Mouse (Mus musculus) neural tube, embryonic 14.5 days (tissue): Measurements from ENCODE around the gene Ppif. TPM values are rescaled to one million over a fixed set of nuclear protein-coding genes. Genes with fewer than 3 reads are reported as not detected.

ENCODE experiments used
- ATAC-seq: fragments of 200-750 bp; cut with Nextera tagmentation; 2 replicates; pipeline ENCODE4 v1.8.0; 2017; ENCODE audit warnings: low read depth, mild to moderate bottlenecking, moderate TSS enrichment, moderate library complexity
- H3K27ac ChIP-seq: fragments of 300-500 bp; sonication (generic); 2 replicates; pipeline ENCODE4 v1.5.1; 2014; ENCODE audit warnings: low read depth, mild to moderate bottlenecking, control low read depth, low read length, moderate library complexity, mixed read lengths
- H3K27me3 ChIP-seq: fragments of 300-500 bp; sonication (generic); 2 replicates; pipeline ENCODE4 v1.6.1; 2014; ENCODE audit warnings: low read length; ENCODE audit not compliant: control insufficient read depth, insufficient read depth
- H3K36me3 ChIP-seq: fragments of 300-500 bp; sonication (generic); 2 replicates; pipeline ENCODE4 v1.6.1; 2014; ENCODE audit warnings: low read length, mixed read lengths; ENCODE audit not compliant: control insufficient read depth, insufficient read depth
- H3K4me1 ChIP-seq: fragments of 300-500 bp; sonication (generic); 2 replicates; pipeline ENCODE4 v1.6.1; 2014; ENCODE audit warnings: low read length; ENCODE audit not compliant: control insufficient read depth, insufficient read depth
- H3K4me2 ChIP-seq: fragments of 300-500 bp; sonication (generic); 2 replicates; pipeline ENCODE4 v1.6.1; 2014; ENCODE audit warnings: mild to moderate bottlenecking, low read depth, low read length, control low read depth
- H3K4me3 ChIP-seq: fragments of 300-500 bp; sonication (generic); 2 replicates; pipeline ENCODE4 v1.5.1; 2014; ENCODE audit warnings: low read depth, low read length, control low read depth, mixed read lengths
- H3K9ac ChIP-seq: fragments of 300-500 bp; sonication (generic); replicated peaks from 2 replicates; pipeline ENCODE4 v1.6.1; 2014; ENCODE audit warnings: low read depth, mild to moderate bottlenecking, control low read depth, low read length, mixed read lengths
- H3K9me3 ChIP-seq: fragments of 300-500 bp; sonication (generic); 2 replicates; pipeline ENCODE4 v1.6.1; 2016; ENCODE audit warnings: low read length; ENCODE audit not compliant: control insufficient read depth
- WGBS: fragments of 180-500 bp; shearing (Covaris S2); extraction: QIAGEN DNeasy Blood & Tissue Kit; methylation state at CpG from one replicate; pipeline ENCODE4 v1.1.7; 2014; 5-methylcytosine and 5-hydroxymethylcytosine counted together
- polyA plus RNA-seq: library from polyadenylated mRNA; unstranded; fragments of >200 nt; fragmentation: Nextera tagmentation; extraction: Ambion mirVana; gene quantifications from 2 replicates; pipeline ENCODE4 v1.2.1, GENCODE M21; 2014

Ppif gene
- polyA plus RNA-seq, 1 experiment from 2014 or later = 41.2 TPM

DNA sequence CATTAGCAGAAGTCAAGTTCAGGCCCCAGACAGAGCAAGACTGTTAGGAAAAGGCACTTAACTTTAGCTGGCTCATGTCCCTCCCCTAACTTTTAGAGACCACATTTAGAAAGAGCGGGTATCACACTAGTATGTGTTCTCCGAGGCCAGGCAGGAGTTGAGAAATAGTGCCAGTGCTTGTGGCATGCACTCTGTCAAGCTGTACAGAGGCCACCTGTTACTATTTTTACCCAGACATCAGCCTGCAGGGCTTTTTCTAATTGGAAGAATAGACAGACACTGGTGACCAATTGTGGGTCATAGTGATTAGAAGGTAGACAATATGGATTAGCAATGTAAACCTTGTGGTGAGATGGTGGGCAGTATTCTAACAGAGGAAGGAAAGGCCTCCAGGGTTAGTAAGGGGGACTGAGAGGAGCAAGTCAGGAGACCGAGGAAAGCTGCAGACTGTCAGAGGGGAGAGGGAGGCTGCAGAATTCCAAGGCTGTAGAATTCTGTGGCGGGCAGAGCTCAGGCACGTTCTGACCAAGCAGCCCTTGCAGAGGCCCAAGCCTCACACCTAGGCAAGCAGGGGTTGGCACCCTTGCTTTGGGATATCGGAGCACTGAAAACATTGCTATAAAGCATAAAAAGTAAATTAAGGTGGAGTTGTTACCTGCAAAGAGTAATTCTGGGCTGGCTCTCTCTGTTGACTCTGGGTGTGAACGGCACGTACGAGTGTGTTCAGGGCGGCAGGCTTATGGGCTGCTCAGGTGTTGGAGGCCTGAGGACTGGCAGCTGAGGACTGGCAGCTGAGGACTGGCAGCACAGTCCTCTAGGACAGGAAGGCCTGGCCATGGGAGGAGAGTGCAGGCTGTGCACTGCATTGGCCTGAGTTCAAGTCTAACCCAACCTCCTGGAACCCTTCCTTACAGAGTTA lies 6.7 kb upstream of the Ppif start:
- Histone ChIP-seq H3K4me3 (no peak overlapping the region), H3K36me3 (no peaks in the 10 kb centered on the region), H3K27me3 (no peaks in the 10 kb centered on the region), H3K4me2 (no peak overlapping the region), H3K4me1 (no peaks in the 10 kb centered on the region), H3K9ac (no peak overlapping the region), H3K9me3 (no peaks in the 10 kb centered on the region), H3K27ac (no peak overlapping the region)
- no peak for ATAC-seq
- 89% methylated on average over 10 of the region's 10 CpGs for WGBS

DNA sequence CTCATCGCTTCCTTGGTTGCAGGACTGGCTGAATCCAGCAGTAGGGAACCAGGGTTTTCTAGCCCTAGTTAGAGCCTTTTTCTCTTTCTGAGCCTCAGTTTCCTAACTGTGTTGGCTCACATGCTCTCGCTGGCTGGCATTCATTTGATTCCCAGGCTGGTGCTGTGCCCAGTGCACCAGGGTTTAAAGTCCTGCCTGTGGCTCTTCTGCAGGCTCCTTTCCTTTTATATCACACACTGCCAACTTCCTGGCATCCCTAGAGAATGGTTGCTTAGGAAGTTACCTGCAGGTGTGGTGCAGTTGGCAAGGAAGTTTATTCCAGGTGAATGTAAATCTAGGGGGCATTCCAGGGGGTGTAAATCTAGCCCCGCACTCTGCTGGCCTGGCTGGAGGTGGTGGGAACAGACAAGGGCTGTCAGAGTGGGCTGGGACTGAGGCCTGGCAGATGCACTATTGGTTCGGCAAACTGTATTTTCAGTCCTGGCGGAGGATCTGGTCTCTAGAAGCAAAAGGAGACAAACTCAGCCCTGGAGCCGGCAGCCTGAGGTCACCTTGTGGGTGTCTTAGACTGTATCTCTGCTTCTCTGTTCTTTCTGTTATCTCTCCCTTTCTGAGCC lies 575 bp upstream of the Ppif start:
- Histone ChIP-seq H3K27me3 (no peaks in the 10 kb centered on the region), H3K36me3 (peaks cover 12% of the 10 kb centered on the region; the same call in 1 of the 2 replicates), H3K9me3 (no peaks in the 10 kb centered on the region), H3K27ac (peak overlapping the region; percentile 58), H3K4me1 (peaks cover 12% of the 10 kb centered on the region), H3K4me2 (peak overlapping the region; percentile 97), H3K4me3 (peak overlapping the region; percentile 78), H3K9ac (0 out of 2 replicates have a peak overlapping the region, but pooled peaks have one; percentile 81)
- ATAC-seq = no peak; the same call in 1 of the 2 replicates
- 66% methylated on average over 6 of the region's 6 CpGs for WGBS

DNA sequence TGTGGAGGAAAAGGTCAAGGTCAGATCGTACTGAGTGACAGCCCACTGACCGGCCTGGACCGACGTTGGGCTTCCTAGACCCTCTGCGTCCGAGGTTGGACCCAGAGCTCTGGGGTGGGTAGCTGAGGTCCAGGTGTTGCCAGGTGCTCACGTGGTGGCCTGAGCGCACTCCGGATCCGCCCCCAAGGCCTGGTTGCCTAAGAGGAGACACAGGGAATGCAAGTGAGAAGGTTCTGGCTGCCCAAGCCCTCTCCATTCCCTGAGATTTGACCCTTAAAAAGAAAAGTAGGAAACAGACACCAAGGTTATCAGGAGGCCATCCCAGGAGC lies 579 bp downstream of the Ppif start:
- WGBS = under 1% methylated on average over 10 of the region's 10 CpGs
- H3K27ac ChIP-seq = no peak overlapping the region
- ATAC-seq = peak; percentile 35; the same call in 1 of the 2 replicates

GRCm38 (mm10) chr14:25695059-25695458 lies 1.1 kb downstream of the Ppif start:
- H3K27me3 ChIP-seq = no peaks in the 10 kb centered on the region
- peak overlapping the region; percentile 97 for H3K4me2 ChIP-seq
- peaks cover 15% of the 10 kb centered on the region; the same call in 1 of the 2 replicates for H3K36me3 ChIP-seq
- no peak for ATAC-seq
- WGBS = 78% methylated on average over 6 of the region's 6 CpGs
- H3K4me1 ChIP-seq = peaks cover 12% of the 10 kb centered on the region
- H3K27ac ChIP-seq = no peak overlapping the region
- peak overlapping the region; percentile 81; the same call in 1 of the 2 replicates for H3K9ac ChIP-seq
- H3K9me3 ChIP-seq = no peaks in the 10 kb centered on the region
- peak overlapping the region; percentile 78 for H3K4me3 ChIP-seq

More for the DNA sequence above, 579 bp downstream of the Ppif start:
- peak overlapping the region; percentile 81 for H3K9ac ChIP-seq
- no peaks in the 10 kb centered on the region for H3K27me3 ChIP-seq
- peak overlapping the region; percentile 97 for H3K4me2 ChIP-seq
- peaks cover 15% of the 10 kb centered on the region; the same call in 1 of the 2 replicates for H3K36me3 ChIP-seq
- H3K4me3 ChIP-seq = peak overlapping the region; percentile 78
- peaks cover 12% of the 10 kb centered on the region for H3K4me1 ChIP-seq
- H3K9me3 ChIP-seq = no peaks in the 10 kb centered on the region

- 81% methylated on average over 2 of the region's 2 CpGs for WGBS
- Histone ChIP-seq H3K4me3 (no peak overlapping the region), H3K27me3 (no peaks in the 10 kb centered on the region), H3K27ac (no peak overlapping the region), H3K4me2 (no peak overlapping the region), H3K36me3 (peaks cover 15% of the 10 kb centered on the region; the same call in 1 of the 2 replicates), H3K9ac (no peak overlapping the region), H3K4me1 (peaks cover 12% of the 10 kb centered on the region), H3K9me3 (no peaks in the 10 kb centered on the region)
- ATAC-seq = no peak
These were observed 2.4 kb downstream of the Ppif start for GRCm38 (mm10) chr14:25696356-25696755.

GRCm38 (mm10) chr14:25701986-25702385 lies 8.0 kb downstream of the Ppif start:
- Histone ChIP-seq H3K4me1 (no peaks in the 10 kb centered on the region), H3K4me3 (no peak overlapping the region), H3K4me2 (no peak overlapping the region), H3K27ac (no peak overlapping the region), H3K9me3 (no peaks in the 10 kb centered on the region), H3K9ac (no peak overlapping the region), H3K27me3 (no peaks in the 10 kb centered on the region), H3K36me3 (peaks cover 10% of the 10 kb centered on the region; the same call in 1 of the 2 replicates)
- peak; percentile 61; the same call in 1 of the 2 replicates for ATAC-seq

DNA sequence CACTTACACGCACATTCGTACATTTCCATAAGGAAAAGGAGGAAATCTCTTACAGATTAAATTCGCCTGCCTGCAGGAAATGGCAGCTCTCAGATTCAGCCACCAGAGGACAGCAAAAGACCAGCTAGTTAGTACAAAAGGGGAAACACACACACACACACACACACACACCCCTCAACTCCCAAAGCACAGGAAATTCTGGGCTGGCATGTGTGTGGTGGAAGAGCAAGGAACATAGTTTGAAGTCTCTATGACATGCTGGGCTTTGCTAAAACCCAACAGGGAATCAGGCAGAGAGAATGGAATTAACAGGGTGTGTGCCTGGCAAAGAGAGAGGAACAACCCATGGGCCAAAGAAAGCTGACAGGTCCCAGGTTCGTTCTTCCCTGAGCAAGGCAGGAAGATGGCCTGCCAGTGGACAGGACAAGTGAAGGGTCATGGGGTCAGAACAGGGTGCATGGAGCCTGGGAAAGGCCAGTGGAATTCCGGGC lies 13.8 kb downstream of the Ppif start:
- no peaks in the 10 kb centered on the region for H3K36me3 ChIP-seq
- no peak overlapping the region for H3K9ac ChIP-seq
- no peak for ATAC-seq
- H3K4me2 ChIP-seq = no peak overlapping the region
- WGBS = 75% methylated on average over 5 of the region's 5 CpGs
- no peak overlapping the region for H3K27ac ChIP-seq
- peaks cover 5% of the 10 kb centered on the region; the same call in 1 of the 2 replicates for H3K4me1 ChIP-seq
- no peaks in the 10 kb centered on the region for H3K27me3 ChIP-seq
- H3K9me3 ChIP-seq = no peaks in the 10 kb centered on the region
- no peak overlapping the region for H3K4me3 ChIP-seq

DNA sequence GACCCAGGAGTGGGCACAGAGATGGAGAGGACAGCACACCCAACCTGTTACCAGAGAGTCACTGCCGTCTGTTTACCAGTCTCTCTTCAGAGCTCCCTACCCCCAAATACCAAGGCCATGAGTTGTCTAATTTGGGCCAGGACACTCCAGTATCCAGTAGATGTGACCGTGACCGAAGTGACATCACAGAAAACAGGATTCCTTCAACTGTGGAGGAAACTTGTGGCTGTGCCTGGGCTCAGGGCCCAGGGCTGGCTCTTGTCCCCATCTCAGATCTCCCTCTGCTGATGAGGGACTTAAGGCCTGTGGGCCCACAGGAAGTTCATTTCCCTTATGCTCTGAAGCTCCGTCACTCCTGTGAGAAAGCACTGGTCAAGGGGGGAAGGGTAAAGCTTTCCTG lies 14.5 kb downstream of the Ppif start:
- Histone ChIP-seq H3K4me2 (no peak overlapping the region), H3K36me3 (no peaks in the 10 kb centered on the region), H3K9ac (no peak overlapping the region), H3K4me1 (peaks cover 5% of the 10 kb centered on the region; the same call in 1 of the 2 replicates), H3K27ac (no peak overlapping the region), H3K27me3 (no peaks in the 10 kb centered on the region), H3K4me3 (no peak overlapping the region), H3K9me3 (no peaks in the 10 kb centered on the region)
- WGBS = 81% methylated on average over 4 of the region's 4 CpGs
- ATAC-seq = no peak

- Histone ChIP-seq H3K27ac (no peak overlapping the region), H3K4me1 (peaks cover 5% of the 10 kb centered on the region; the same call in 1 of the 2 replicates), H3K4me3 (no peak overlapping the region), H3K9me3 (no peaks in the 10 kb centered on the region), H3K27me3 (no peaks in the 10 kb centered on the region), H3K36me3 (no peaks in the 10 kb centered on the region), H3K9ac (no peak overlapping the region), H3K4me2 (no peak overlapping the region)
- WGBS = 88% methylated on average over 2 of the region's 2 CpGs
- no peak for ATAC-seq
These were observed 15.0 kb downstream of the Ppif start for GRCm38 (mm10) chr14:25708917-25709316.
